Mouse (Mus musculus) inflammation-experienced regulatory T-cells, adult 6 months (primary cell): ENCODE measurements around the gene Strn4. TPM values are rescaled to one million over a fixed set of nuclear protein-coding genes. Genes with fewer than 3 reads are reported as not detected.

Source experiments
- ATAC-seq: one replicate; pipeline ENCODE4 v1.8.0; 2017
- polyA plus RNA-seq, 3 experiments: library from polyadenylated mRNA; unstranded; fragments of 100-300 nt; shearing (Covaris generic); gene quantifications; one replicate each; pipeline ENCODE4 v1.2.1; 2017

The Strn4 gene
- polyA plus RNA-seq, 3 experiments from 2014 or later, result 16.1 to 24.1 (median 19.7) TPM

GRCm38 (mm10) chr7:16843441-16844171 is 27.9 kb downstream of the Strn4 start:
- ATAC-seq, result peak; percentile 9

DNA sequence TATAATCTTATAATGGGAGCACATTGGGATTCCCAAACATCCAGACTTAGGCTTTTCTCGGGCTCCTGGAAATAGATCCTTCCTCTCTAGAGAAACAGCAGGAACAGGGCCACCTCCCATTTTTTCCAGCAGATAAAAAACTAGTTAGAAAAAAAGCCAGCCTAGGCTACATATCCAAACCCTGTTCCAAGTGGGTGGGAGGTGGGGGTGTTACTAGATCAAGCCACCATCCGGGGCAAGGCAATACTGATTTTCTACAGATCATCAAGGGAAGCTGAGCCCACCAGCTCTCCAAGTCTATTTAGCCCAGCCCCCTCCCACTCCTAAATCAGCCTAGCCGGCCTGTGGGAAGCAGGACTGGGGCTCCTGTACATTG is 29.0 kb downstream of the Strn4 start:
- ATAC-seq, result no peak

GRCm38 (mm10) chr7:16845072-16845819 is 29.6 kb downstream of the Strn4 start:
- peak; percentile 36 for ATAC-seq

DNA sequence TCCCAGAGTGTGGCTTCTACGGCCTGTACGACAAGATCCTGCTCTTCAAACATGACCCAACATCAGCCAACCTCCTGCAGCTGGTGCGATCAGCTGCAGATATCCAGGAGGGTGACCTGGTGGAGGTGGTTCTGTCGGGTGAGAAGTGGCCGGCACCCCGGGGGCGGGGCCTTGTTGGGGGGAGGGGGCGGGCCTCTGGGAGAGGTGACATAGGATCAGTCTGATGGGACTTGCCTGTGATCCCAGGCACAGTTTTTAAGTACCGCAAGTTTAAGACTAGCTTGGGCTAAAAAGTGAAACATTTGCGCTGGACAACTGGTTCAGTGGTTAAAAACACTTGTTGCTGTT is 30.1 kb downstream of the Strn4 start:
- ATAC-seq, result no peak

- no peak for ATAC-seq
These were observed 31.1 kb downstream of the Strn4 start for GRCm38 (mm10) chr7:16846775-16847174.

GRCm38 (mm10) chr7:16847507-16847906 is 31.8 kb downstream of the Strn4 start:
- no peak for ATAC-seq

DNA sequence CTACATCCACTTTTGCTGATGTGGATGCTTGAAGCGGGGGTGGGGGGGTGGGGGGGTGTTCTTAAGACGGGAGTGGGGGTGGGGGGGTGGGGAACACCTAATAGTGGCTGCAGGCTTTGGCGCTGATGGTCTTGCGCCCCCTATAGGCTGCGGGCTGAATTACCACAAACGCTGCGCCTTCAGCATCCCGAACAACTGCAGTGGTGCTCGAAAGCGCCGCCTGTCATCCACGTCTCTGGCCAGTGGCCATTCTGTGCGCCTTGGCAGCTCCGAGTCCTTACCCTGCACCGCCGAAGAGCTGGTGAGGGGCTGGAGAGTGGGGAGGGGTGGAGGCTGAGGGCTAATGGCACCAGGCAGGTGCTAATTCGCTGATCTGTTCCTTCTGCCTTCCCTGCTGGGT is 32.9 kb downstream of the Strn4 start:
- ATAC-seq, result no peak

DNA sequence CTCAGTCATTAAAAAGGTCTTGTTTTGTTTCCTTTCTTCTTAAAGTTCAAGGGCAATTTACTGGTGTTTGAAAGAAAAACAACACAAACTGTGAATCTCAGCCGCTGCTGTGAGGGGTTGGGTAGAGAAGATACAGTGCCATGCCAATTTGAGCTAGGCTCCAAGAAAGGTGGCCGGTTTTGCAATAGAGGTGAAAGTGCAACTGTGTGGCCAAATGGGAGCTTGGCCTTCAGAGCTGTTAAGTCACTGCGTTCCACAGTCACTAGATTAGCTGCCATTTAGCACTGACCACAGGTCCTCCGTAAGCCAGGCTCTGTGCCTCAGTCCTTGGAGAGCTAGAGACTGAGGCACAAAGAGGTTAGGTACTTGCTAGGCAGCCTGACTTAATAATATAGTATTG is 35.9 kb downstream of the Strn4 start:
- no peak for ATAC-seq

- ATAC-seq, result no peak
These were observed 37.7 kb downstream of the Strn4 start for GRCm38 (mm10) chr7:16853302-16853831.

DNA sequence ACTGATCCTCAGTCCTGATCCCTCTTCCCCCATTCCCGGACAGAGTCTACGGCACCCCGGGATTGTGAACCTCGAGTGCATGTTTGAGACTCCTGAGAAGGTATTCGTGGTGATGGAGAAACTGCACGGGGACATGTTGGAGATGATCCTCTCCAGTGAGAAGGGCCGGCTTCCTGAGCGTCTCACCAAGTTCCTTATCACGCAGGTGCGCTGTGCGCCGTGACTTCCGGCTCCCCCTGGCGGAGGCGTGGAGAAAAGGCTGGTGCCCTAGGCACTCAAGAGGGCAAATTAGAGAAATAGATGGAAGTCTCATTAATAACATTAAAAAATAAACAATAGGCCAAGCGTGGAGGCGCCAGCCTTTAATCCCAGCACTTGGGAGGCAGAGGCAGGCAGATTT is 42.6 kb downstream of the Strn4 start:
- peak; percentile 65 for ATAC-seq

DNA sequence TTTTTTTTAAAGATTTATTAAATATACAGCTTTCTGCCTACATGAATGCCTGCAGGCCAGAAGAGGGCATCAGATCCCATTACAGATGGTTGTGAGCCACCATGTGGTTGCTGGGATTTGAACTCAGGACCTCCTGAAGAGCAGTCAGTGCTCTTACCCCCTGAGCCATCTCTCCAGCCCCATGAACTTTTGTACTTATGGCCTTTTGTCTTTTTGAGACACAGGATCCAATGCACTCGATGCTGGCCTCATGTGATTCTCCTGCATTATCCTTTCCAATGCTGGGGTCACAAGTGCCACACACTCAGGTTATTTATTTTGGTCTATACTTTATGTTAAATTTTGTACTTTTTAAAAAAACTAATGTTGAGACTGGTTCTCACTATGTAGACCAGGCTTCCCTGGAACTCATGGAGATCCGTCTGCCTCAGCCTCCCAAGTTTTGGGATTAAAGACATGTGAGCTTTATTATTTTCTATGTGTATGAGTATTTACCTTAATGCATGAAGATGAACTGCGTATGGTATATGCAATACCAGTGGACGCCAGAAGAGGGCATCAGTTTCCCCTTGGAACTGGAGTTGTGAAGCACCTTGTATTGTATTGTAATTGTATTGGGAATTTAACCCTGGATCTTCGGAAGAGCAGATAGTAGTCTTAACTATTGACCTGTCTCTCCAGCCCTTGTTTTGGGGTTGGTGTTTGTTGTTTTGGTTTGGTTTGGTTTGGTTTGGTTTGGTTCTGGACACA is 44.4 kb downstream of the Strn4 start:
- ATAC-seq, result peak; percentile 71

GRCm38 (mm10) chr7:16867488-16867887 is 51.8 kb downstream of the Strn4 start:
- ATAC-seq, result no peak

- no peak for ATAC-seq
These were observed 53.8 kb downstream of the Strn4 start for GRCm38 (mm10) chr7:16869497-16869896.

DNA sequence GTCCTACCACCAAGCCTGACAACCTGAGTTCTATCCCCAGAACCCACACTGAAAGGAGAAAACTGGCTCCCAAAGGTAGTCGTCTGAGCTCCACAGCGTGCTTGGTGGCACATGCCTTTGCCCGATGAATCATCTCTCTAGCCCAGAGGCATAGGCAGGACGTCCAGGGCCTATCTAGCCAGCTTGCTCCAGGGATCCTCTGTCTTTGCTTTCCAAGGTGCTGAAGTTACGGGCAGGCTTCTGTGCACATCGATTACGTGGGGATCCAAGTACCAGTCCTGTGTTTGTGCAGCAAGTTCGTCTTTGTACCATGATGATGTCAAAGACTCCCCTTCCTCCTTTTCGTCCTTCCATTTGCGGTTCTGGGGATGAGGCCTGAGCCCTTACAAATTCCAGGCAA is 55.9 kb downstream of the Strn4 start:
- no peak for ATAC-seq

DNA sequence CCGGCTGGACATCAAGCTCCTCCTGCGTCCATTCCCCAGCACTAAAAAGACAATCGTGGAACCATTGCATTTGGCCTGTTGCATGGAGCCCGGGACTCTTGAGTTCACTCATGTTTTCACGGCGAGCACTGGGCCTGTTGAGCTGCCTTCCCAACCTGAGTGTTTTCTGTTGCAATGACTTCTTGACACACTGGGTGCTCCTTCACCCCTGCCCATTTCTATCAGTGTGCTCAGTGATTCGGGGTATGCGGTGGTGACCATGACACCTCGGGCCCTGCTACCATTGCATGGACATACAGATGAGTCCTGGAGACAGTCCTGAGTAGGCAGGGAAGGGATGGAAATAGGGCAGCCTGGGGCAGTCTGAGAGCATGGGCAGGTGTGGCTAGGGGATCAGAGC is 56.8 kb downstream of the Strn4 start:
- ATAC-seq, result no peak

GRCm38 (mm10) chr7:16873392-16873791 is 57.7 kb downstream of the Strn4 start:
- no peak for ATAC-seq

GRCm38 (mm10) chr7:16874190-16874589 is 58.5 kb downstream of the Strn4 start:
- peak; percentile 47 for ATAC-seq

DNA sequence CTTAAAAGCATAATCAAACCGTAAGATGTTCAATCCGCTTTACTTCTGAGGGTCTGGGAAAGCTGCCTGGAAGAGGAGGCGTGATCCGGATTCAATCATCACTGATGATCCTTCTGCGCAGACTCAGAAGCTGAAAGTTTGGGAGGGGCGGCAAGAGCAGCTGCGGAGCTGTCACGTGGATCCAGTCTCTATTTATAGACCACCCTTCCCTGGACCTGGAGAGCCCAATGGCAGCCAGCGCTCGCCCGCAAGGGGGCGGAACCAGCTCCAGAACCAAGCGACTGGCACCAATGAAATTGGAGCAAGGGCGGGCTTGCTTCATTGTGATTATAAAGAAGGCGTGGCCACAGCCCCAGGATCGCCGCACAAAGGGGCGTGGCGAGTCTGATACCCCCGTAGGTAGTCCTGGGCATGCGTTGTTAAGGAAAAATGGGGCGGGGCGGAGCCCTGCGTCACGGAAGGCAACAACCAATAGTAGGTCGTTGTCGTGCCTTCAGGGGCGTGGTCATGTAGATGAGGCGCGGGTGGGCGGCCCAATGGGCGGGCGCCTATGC is 59.1 kb downstream of the Strn4 start:
- ATAC-seq, result peak; percentile 87

GRCm38 (mm10) chr7:16875310-16875325 is 59.4 kb downstream of the Strn4 start, which contains the start of gene Dact3:
Gene Dact3, plus strand, starts transcription at chr7:16875317.
- no peak for ATAC-seq

- no peak for ATAC-seq
These were observed 59.6 kb downstream of the Strn4 start for GRCm38 (mm10) chr7:16875326-16875725.

DNA sequence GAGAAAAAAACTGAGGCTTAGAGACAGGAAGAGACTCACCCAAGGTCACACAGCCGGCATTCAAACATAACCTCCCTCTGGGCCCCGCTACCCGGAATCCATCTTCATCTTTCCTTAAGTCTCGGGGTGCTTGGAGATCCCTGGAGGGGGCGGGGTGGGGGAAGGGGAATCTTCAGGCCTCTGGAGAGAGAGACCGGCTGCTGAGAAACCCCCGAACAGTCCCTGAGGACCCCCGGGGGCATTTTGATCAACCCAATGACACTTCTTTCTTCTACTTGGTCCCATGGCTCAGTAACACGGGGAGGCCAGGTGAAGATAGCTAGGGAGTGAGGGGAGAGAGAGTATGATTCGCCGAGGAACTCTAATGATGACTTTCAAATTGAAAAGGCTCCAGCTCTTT is 60.3 kb downstream of the Strn4 start:
- ATAC-seq, result no peak

DNA sequence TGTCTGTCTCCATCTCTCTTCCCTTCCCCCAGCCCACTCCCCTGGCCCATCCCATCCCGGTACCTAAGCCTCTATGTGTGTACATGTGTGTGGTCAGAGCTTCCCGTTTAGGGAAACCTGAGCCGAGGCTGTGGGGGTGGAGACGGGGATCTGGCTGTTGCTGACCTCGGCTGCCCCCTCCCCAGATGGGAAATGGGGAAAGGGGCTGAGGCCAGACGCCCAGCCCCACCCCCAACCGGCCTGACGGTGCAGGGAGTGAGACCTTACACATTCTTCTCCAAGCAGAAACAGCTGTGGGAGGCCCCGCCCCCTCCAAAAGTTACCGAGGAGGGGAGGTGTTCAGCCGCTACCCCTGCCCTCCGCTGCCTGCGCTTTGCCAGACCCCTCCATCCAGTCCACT is 60.9 kb downstream of the Strn4 start:
- no peak for ATAC-seq

GRCm38 (mm10) chr7:16877717-16878116 is 62.0 kb downstream of the Strn4 start:
- ATAC-seq, result no peak
